Mouse (Mus musculus) neural tube, embryonic 10.5 days (tissue): ENCODE results near the gene Taf8.

Experiments used
- DNase-seq: peaks from one replicate; pipeline ENCODE4 v3.0.0-alpha.2; 2017; ENCODE audit warnings: low spot score; ENCODE audit errors: extremely low spot score

Gene Taf8

DNA sequence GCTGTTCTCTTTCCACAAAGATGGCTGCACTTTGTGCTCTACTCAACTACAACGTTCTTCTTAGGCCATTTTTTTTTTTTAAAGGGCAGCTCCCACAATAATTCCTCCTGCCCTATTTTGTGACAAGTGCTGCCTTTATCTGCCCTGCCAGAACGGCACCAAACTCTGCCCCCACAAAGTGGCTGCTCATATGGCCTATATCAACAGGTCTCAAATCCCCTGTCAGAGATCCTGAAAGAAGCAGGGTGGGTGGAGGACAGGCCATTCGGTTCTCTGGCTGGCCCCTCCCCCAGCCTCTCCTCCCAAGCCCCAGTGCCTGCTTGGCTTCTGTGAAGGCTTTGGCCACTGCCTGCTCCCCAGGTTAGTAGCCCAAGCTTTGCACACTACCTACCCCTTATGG, 17.1 kb downstream of the Taf8 start:
- DNase-seq, result no peak

- peak; percentile 40 for DNase-seq
These were observed 17.7 kb downstream of the Taf8 start for GRCm38 (mm10) chr17:47484241-47484921.

GRCm38 (mm10) chr17:47482401-47482800, 19.7 kb downstream of the Taf8 start:
- peak; percentile 54 for DNase-seq

DNA sequence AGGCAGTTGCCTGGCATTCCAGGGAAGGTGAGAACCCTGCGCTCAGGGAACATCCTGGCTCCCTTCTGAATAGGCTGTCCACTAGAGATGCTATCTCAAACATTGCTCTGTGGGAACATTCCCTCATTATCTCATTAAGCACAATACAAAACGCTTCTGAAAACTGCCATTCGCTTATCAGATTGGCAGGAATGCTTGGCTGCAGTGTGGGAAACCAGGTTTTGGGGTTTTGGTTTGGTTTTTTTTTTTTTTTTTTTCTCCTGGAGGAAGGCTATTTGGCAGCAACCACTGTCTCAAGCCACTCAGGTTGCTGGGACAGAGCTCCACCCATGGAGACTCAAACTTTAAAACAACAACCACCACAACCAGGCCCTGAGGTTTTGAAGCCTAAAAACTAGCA, 22.2 kb downstream of the Taf8 start:
- no peak for DNase-seq

- no peak for DNase-seq
These were observed 26.4 kb downstream of the Taf8 start for GRCm38 (mm10) chr17:47475714-47476113.

- no peak for DNase-seq
These were observed 26.9 kb downstream of the Taf8 start for GRCm38 (mm10) chr17:47475181-47475580.

DNA sequence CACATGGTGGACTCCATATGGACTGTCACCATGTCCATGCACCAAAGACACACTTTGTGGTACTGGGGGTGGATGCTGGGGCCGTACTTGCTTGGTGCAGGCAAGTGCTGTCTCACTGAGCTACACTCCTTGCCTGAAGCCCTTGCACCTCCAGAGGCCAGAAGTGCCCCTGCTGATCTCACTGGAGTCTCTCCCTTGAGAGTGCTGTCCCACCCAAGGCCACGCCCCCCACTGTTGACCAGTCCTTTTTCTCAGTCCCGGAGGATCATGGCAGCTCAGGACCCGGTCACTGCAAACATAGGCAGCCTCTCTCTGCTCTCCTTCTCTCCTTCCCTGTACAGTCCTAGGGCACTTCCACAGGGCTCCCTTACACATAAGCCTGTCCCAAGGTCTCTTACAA, 27.8 kb downstream of the Taf8 start:
- no peak for DNase-seq

GRCm38 (mm10) chr17:47473434-47473974, 28.6 kb downstream of the Taf8 start:
- peak; percentile 52 for DNase-seq

GRCm38 (mm10) chr17:47472435-47473350, 29.4 kb downstream of the Taf8 start:
- DNase-seq, result no peak

DNA sequence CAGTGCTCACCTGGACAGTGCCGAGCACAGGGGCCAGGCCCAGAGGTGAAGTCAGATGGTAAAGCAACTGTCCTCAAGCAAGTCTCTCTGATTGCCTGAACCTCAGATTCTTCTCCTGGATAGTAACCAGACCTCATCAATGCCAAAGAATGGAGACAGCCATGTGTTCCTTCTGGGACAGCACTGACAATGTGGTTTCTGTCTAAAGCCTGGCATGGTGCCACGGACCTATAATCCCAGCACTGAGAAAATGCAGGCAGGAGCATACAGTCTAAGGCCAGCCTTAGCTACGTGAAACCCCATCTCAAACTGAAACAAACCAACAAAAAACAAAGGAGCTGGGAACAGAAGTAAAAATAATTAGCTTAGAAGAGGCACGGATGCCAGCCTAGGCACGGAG, 31.4 kb downstream of the Taf8 start:
- no peak for DNase-seq

DNA sequence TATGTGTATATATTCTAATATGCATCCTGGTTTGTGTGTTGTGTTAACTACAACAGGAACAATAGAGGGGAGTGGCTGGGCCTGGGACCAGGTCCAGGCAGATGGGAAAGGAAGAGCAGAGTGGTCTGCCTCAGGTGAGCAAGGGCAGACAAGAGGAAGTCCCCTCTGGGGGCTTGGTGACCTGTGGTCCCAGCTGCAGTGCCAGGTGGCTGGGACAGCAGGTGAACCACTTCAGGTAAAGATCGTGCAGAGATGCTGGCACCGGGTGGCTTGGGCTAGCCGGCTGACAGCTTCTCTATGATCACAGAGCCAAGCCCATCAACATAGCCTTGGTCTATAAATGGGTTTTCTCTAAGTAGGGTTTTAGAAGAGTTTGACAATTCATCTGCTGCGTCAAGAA, 32.0 kb downstream of the Taf8 start:
- DNase-seq, result no peak

DNA sequence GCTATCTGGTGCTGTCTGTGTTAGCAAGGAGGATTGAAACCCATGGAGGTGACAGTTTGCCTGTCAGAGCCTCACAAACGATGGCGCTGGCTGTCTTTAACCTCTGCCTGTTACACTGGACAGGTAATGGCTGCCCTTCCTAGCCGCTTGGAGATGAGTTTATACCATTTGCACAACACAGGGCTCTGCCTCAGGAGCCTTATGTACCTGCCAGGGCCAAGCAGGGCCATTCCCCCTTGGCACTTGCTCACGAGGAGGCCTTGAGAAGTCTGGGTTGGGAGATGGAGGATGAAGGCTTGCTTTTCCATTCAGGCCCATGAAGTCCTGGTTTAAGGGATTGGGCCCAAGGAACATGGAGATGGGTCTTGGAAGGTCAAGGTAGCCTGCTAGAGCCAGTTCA, 32.5 kb downstream of the Taf8 start:
- DNase-seq, result no peak

GRCm38 (mm10) chr17:47468466-47468865, 33.6 kb downstream of the Taf8 start:
- DNase-seq, result peak; percentile 40

GRCm38 (mm10) chr17:47468063-47468462, 34.0 kb downstream of the Taf8 start:
- DNase-seq, result no peak

GRCm38 (mm10) chr17:47467659-47468058, 34.4 kb downstream of the Taf8 start:
- no peak for DNase-seq

GRCm38 (mm10) chr17:47466284-47466683, 35.8 kb downstream of the Taf8 start:
- no peak for DNase-seq

- DNase-seq, result no peak
These were observed 37.1 kb downstream of the Taf8 start for GRCm38 (mm10) chr17:47465016-47465415.

DNA sequence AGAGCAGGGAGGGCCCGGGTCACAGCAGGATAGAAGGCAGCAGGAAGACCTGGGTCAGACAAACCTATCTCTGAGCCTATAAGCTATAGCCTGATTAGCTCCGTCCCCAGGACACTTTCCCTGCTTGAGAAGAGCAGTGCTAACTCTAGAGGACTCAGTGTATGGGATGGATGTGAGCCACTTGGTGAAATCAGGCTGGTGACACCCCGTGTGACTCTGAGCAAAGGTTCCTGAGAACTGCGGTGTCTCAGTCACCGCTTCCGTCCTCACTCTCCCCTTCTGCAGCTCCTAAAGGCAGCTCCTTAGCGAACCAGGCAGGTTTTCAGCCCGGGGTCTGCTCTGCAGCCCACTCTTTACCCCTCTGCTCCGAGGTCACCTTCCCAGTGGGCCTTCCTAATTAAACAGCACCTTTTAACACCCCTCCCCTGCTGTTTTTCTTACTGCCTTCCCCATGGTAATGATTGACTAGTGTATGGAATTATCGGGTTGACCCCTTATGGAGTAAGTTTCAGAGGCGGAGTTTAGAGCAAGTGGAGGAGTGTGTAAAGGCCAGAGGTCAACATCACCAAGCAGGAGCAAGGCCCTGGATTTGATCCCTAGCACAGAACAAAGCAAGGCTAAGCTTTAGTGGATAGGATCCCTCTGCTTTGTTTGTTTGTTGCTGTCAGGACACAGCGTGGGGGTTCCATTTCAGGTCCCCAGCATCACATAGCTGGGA, 37.7 kb downstream of the Taf8 start:
- no peak for DNase-seq

DNA sequence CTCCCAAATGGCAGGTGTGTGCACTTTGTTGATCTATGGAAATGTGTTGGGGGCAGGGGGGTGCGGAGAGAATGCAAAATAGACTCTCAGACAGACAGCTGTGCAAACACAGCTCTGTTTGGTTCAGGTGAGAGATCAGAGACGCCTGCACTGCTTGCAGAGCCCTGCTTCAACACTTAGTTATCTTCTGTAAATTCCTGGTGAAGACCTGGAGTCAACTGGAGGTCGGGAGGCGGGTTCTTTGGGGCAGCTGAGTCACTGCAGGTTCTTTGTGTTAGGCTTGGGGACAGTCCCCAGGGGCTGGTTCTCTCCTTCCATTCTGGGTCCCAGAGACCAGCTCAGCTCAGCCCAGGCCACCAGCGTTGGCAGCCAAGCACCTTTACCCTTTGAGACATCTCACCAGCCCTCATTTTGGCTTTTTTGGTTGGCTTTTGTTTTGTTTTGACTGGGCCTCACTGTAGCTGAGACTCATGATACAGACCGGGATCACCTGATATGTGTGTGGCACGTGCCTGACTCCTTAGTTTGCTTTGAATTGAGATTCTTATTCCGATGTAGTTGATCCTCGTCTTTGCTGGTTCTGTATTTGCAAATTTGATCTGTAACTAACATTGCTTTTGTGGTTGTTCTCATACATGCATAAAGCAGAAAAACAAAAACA, 39.2 kb downstream of the Taf8 start:
- no peak for DNase-seq

DNA sequence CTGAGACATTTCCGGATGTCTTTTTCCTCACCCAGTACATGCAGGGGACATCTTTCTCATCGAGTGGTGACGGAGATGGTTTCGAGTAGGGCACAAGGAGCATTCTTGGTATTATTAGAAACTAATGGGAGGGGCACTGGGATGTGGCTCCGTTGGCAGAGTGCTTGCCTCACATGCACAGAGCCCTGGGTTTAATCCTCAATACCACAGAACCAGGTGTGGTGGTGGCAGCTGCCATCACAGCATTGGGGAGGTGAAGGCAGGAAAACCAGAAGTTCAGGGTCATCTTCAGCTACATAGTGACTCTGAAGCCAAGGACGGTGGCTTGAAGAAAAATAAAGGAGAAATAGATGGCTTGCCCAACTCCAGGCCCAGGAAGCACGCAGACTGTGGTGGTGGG, 39.9 kb downstream of the Taf8 start:
- DNase-seq, result no peak

GRCm38 (mm10) chr17:47461688-47462087, 40.4 kb downstream of the Taf8 start:
- DNase-seq, result no peak
